Mouse (Mus musculus) Muller cell, postnatal 12 days (primary cell): ENCODE results near the gene Alg12.

Experiments
- DNase-seq: peaks from one replicate; pipeline ENCODE4 v3.0.0-alpha.2; 2015; ENCODE audit errors: inconsistent ontology term

The Alg12 gene

DNA sequence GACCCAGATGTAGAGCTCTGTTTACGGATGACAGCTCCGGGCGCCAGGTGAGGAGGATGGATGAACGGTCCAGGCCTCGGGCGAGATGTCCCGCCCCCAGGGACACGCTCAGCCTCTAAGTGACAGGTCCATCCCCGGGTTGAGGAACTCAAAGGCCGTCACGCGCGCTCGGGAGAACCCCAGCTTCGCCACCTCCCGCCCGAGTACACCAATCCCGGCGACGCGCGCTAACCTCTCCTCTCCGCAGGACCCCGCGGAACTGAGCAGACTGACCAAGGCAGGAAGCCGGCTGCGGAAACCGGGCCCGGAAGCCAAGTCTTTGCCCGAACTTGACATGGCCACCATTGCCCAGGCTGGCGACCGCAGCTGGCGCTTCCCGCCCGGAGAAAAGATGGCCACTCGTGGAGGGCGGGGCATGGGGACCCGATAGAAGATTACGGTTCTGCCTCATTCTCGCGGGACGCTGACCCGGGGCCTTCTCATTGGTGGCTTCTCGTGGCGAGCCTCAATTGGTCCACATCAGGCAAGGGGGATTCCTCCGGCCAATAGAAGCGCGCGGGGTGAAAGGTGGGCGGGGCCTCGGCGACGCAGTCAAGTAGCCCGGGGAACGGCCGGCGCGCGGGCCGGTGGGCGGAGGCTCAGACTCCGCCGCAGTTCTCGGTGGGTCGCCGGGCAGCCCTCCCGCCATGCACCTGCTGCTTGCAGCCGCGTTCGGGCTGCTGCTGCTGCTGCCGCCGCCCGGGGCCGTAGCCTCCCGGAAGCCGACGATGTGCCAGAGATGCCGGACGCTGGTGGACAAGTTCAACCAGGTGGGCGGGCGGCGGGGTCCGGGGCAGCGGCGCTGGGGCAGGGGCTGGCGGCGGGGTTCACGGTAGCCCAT, at the start of gene Alg12, which contains the start of gene Creld2:
Alg12 (minus strand) TSS at position 293 of the 880 bp plus-strand sequence.
Creld2 (plus strand) TSS at position 621 of the 880 bp plus-strand sequence.
- DNase-seq: peak; percentile 100

DNA sequence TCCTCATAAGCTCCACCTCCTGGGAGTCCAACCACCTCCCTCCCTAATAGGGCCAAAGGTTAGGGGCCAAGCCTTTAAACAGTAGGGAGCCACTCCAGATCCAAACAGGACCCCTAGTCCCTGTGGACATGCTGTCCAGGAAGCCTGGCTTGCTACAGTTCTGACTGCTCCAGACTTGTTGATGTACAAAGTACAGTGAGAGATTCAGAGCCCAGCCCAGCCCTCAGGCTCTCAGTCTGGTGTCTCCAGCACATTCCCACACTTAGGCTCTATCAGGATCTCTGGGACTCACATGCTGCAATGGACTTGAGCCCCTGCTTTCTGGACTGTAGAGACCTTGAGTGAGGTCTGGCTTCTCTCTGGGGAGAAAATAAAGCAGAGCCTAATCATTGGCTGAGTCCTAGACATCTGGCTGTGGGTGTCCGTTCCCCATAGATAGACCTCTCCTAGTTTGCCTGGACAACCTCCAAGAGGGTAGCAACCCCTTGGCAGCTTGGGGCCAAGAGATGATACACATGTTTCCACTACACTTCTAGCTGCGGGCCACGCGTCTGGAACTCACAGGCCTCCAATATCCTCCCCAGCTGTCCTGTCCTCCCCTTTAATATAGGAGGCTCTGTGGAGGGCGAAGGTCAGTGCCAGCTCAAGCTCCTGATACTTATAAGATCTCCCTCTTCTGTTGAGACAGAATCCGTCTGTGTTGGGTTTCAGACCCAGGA, 49.1 kb upstream of the Alg12 start:
- DNase-seq: no peak

DNA sequence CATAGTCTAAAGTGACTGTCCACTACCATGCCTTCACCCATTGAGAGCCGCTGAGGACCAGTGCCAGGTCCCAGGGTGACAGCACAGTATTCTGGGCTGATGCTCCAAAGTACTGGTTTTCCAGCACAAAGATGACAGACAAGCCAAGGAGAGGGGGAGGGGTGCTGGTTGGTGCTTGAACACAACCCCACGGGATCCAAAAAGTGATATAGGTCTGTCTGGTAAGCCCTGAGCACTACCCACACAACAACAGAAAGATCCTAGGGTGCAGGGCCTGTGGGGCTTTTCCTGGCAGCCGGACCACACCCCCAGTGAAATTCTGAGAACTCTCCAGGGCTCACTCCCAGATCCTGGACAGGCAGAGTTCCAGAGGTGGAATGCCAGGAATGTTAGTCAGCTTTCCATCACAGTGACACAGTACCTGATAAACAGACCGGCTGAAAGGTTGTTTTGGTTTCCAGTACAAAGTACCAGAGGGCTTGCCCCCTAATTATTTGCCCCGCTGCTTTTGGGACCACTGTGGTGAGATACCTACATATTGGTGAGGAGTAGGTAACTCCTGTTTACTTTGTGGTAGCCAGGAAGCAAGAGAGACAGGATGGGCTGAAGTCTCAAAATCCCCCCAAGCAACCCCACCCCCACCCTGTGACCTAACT, 48.4 kb upstream of the Alg12 start:
- peak; percentile 54 for DNase-seq

DNA sequence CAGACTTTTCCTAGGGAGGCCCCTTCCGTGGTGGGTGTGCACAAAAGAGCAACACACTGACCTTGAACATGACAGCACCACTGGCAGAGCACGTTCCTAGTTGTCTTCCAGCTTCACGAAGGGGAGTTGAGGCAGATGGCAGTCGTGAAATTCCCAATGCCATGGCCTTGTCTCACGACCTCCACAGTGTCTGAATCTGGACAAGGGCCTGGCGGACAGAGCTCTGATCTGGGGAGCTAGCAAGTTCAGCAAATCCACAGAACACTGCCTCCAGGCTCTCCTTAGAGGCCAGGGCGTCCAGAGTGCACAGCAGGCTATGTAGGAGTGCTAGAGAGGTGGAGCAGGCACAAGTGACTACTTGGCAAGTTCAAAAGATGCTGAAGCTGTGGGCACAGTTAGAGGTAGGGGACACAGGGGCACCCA, 47.8 kb upstream of the Alg12 start:
- no peak for DNase-seq

DNA sequence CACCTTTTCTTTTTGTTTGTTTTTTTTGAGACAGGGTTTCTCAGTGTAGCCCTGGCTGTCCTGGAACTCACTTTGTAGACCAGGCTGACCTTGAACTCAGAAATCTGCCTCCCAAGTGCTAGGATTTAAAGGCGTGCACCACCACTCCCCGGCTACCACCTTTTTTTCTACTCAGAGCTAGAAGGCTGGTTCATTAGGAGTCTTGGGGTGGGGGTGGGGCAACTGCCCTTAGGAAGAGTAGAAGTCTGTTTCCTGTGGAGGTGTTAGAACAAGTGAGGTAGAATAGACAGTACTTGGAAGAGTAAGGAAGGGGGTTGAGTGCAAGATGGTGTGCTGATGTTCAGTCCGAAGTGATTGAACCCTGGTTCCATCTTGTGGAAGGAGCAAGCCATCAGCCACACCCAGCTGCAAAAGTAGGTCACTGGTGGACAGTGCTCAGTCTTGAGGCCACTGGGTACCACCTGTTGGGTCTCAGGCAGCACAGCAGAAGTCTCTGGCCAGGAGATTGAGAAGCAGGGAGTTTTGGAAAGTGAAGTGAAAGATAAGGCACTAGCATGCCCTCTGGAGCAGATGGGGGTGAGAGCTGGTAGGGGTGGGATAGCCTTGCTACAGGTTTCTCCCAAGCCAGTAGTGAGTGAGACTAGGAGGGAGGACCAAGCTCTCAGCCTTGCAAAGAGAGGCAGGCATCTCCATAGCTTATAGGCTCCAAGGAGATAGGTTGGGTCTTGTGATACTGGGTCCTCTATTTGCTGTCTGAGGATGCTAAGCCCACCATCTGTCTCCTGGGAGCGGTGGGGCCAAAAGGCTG, 47.0 kb upstream of the Alg12 start:
- DNase-seq: no peak

DNA sequence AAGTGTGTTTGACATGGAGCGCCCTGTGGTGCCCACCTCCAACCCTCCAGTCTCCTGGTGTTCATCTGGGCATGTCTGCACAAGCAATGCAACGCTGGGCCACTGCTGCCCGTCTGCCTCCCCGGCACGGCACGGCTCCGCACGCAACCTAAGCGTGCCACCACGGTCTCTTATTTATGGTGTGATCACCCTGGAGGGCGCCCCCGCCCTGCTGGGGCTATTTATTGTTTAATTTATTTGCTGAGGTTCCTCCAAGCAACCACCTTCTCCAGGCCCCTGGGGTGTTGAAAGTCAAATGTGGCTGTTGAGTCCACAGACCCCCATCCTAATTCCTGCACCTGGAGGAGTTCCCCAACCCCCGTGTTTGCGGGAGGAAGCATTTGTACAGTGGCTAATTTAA, 45.9 kb upstream of the Alg12 start:
- DNase-seq: no peak

DNA sequence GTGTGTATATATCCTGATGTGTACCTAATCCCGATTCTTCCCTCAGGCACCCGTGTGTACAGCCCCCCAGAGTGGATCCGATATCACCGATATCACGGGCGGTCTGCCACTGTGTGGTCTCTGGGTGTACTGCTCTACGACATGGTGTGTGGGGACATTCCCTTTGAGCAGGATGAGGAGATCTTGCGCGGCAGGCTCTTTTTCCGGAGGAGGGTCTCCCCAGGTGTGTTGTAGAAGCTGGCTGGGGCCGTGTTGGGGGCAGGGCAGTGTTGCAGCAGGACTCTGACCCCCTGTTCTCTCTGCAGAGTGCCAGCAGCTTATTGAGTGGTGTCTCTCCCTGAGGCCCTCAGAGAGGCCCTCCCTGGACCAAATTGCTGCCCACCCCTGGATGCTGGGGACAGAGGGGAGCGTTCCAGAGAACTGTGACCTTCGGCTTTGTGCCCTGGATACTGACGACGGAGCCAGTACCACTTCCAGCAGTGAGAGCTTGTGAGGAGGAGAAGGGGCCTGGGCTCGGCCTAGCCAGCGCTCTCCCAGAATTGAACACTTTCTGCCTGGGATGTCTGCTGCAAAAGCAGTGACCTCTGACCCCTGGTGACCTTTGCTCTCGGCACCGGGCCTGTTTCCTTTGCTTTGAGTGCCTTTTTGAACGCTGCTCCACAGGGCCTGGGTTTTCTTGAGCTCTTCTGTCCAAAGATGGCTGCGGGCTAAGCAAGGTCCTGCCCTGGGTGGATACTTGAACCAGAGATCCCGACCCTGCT, 45.3 kb upstream of the Alg12 start:
- DNase-seq: no peak

DNA sequence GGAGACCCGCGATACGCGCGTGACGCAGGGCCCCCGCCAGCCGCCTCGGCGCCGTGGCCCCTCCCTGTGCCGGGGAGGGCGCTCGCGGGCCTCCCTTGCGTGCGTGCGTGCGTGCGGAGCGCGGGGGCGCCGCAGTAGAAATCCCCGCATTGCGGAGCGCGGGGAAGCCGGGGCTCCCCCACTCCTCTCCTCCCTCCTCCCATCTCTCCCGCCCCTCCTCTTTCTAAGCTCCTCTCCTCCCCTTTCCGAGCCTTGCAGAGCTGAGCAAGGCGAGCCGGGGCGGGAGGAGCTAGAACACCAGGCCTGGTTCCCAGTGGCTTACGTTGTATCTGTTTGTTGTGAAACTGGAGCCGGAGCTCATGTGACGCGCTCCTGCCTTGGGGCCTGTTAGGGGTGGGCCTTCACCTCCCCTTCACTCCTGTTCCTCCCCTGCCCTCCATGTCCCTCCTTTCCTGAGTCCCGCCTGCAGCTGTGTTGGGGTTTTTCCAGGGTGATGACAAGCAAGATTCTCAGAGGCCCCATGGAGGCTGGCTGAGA, 44.6 kb upstream of the Alg12 start:
- peak; percentile 95 for DNase-seq

DNA sequence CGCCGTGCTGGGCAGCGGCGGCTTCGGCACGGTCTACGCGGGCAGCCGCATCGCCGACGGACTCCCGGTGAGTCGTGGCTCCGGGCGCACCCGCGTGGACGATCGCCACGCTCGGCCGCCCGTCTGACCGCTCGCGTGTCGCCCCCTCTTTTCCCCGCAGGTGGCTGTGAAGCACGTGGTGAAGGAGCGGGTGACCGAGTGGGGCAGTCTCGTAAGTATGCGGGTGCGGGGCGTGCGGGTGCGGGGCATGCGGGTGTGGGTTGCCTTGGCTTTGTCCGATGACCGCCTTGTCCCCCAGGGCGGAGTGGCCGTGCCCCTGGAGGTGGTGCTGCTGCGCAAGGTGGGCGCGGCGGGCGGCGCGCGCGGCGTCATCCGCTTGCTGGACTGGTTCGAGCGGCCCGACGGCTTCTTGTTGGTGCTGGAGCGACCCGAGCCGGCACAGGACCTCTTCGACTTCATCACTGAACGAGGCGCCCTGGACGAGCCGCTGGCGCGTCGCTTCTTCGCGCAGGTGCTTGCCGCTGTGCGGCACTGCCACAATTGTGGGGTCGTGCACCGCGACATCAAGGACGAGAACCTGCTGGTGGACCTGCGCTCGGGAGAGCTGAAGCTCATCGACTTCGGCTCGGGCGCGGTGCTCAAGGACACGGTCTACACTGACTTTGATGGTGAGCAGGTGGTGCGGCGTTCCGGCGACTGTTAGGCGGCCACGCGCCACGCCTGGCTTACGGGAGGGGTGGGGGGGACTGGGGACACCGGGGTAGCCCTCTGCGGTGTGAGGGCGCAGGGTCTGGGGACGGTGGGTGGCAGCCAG, 44.0 kb upstream of the Alg12 start:
- DNase-seq: peak; percentile 69

DNA sequence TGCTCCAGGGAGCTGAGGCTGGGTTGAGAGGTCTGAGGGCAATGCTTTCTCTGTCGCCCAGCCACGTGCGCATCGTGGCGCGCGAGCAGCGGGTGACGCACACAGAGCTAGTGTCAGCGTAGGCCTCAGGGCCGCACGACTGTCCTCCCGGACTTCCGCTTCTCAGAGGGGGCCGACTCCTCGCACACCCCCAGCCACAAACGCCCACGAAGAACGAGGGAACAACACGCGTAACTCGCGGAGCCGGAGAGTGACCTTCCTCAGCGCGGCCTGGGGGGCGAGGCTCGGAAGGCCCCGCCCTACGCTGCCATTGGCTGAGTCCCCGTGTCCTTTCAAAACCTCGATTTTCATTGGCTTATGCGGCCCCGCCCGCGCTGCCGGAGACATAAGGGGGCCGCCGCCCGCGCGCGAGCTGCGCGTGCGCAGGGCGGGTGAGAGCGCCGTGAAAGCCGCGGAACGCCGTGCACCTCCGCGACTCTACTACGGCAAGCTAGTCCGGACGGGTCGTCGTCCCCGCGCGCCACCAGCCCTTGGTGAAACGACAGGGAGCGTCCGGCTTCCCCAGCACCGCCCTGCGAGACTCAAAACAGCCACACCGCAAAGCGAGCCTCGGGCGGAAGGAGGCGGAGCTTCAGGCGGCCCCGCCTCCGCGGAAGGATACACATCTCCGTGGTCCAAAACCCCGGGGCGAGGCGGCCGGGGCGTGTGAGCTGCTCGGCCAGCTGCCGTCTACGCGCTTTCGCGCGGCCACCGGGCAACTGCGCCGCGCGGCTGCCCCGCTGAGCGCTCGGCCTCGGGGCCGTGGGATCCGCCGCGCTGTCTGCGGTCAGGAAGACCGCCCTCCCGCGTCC, 42.9 kb upstream of the Alg12 start, which contains the start of gene Pim3:
Pim3 (plus strand) TSS at position 415 of the 851 bp plus-strand sequence.
- DNase-seq: peak; percentile 100

DNA sequence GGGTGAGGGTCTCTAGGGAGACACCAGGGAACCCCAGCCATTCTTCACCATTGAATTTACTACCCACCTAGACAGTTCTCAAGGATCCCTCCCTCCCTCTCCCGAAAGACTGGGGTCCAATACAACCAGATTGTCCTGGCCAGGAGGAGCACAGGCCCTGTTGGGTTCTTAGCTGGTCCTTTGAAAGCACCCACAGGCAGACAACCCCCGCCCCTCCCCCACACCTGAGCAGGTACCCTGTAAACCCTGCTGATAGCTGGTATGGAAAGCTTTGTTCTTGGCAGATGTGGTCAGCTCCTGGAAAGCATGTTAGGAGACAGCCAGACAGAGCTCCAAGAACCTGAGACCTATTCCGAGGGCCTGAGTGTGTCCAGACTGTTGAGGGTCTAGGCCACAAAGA, 41.7 kb upstream of the Alg12 start:
- DNase-seq: no peak

DNA sequence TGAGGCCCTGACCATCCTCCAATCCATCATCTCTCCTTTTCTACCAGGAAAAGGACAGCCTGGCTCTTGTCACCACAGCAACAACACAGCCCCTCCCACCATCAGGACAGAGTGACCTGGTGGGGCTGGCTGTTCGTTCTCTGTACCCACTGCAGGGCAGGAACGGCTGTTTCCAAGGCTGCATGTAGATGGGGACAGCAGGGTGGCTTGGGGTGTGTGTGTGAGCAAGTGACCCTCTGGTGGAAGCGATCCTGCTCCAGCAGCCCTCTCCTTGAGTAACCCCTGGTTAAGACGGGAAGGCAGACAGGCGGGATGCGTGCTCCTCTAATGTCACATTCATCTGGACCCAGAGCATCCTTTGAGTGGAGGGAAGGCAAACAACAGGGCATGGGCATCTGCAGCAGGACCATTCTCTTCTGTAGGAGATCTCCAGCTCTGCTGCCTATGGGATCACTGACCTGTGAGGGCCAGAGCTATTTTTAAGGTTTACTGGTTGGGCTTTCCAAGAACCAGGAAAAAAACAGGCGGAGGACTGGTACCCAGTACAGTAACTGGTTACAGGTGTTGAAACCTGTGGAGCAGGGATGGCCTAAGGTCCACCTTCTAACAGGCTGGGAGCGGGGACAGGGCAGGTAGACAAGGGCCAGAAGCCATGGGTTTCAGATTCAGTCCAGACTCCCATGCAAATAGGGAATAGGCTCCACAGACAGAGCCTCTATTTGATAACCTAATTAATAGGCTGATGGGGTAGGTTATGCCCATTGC, 40.3 kb upstream of the Alg12 start:
- no peak for DNase-seq

DNA sequence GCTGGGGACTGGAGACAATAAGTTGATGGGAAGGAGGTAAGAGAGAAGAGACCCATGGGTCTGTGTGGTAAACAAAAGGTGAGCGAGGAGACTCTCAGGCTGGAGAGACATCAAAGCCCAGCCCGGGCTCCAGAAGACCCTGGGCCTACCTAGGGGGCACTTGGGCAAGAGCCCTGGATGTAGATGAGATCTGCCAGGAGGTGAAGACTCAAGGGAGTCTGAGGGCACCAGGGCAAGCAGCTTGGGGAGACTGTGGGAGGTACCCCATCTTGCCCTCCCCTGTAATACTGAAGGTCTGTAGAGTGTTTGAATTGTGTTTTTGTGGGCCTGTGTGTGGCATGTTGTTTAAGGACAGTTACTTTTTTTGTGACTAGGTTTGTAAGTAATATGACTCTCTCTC, 39.6 kb upstream of the Alg12 start:
- no peak for DNase-seq

DNA sequence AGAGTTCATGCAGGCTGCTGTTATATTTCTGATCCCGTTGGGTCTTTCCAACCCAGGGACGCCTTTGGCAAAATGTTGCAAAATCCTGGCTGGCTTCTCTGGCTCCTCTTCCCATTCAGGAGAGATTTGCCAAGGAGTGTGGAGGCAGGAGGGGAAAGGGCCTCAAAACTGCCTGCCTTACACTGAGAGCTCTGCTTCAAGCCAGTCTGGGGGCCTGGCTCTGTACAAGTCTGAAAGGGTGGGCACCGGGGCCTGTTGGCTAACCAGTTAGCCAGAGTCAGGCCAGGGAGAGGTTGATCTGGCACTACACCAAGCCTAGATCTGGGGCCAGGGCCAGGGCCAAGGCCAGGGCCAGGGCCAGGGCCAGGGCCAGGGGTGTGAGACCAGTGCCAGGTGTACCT, 39.0 kb upstream of the Alg12 start:
- no peak for DNase-seq

DNA sequence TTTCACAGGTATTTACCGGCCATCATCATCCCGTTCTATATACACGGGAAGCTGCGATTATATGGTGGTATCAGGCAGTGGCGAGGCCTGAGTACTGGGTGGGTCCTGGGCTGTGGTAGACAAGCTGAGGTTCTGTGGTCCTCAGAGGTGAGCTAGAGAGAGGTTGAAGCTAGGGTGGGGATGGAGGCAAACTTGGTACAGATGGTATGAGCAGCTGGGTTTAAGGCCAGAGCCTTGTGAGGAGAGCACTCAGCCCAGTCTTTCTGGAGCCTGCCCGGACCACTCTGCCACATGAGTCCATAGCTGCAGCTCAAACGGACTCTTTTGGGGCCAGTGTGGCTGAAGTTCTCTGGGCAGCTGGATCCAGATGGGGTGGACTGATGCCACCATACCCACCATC, 38.2 kb upstream of the Alg12 start:
- no peak for DNase-seq

DNA sequence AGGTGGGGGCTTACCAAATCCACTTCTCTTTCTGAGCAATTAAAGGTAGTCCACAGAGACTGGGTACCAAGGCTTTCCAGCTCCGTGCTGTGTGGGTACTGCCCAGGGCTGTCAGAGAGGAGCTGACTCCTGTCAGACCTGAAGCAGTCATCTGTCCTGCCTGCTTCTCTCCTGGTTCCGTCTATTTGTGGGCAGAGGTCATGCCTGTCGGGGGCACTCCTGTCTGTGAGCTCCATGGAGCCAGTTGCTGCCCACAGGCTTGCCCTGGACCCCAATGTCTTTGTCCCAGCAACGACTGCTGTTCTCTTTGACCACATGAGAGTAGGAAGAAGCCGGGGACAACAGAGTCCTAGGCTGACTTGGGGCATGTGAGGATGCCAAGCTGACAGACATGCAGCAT, 37.5 kb upstream of the Alg12 start:
- DNase-seq: no peak

DNA sequence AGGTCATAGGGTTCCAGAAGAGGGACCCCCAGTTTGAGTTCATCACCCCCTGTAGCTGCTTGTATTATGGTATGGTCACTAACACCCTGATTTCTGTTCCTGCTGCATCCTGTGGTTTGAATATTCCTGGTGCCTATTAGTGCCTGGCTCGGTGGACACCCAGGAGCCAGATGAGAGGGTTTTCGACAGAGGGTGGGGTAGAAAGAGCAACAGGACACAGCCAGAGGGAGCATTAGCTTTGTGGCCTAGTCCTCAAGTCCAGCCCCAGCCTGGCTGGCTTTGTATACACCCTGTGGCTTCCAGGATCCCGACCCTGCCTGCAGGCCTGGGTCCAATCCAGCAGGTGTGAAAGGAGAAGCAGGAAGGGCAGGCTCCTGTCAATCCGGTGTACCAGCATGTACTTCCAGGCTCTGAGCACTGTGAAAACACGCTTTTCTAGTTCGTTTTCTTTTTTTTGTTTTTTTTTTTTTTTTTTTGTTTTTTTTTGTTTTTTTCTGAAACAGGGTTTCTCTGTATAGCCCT, 36.8 kb upstream of the Alg12 start:
- no peak for DNase-seq
